In genomic region chr3:9109485-9109884, GRCm38 (mm10) we compare ENCODE assay signal across 24 mouse cellular contexts.
DNase-seq lines count a peak whose midpoint lies in the region; ATAC-seq and TF ChIP-seq lines count a peak whose summit lies in the region.
"Had no signal": no experiment of that assay in that cellular context is flagged by ENCODE, and none has a peak within 500 bp of the region (broad histone marks: within the 10 kb centered on the region; RNA-seq: fewer than 3 reads in every experiment).

No protein-coding gene starts in this region.

- H3K9me3 ChIP-seq in kidney, embryonic 14.5 days (ENCODE audit: control insufficient read depth, low read length), result no peaks in the 10 kb centered on the region
- no peaks in the 10 kb centered on the region for H3K9me3 ChIP-seq in kidney, embryonic 16.5 days (ENCODE audit: low read length)
- no peaks in the 10 kb centered on the region for H3K9me3 ChIP-seq in midbrain, embryonic 10.5 days (replicated peaks)
- no peaks in the 10 kb centered on the region for H3K9me3 ChIP-seq in midbrain, postnatal 0 days (ENCODE audit: low read length)
- H3K9me3 ChIP-seq: embryonic facial prominence, embryonic 12.5 days; forebrain, embryonic 13.5 days; forebrain, embryonic 15.5 days; G1E had no signal

- no peak for TF ChIP-seq CTCF in midbrain, postnatal 0 days (IDR thresholded peaks at IDR 0.05)

- WGBS in kidney, embryonic 14.5 days, result 31% methylated on average over 5 of the region's 5 CpGs
- WGBS in kidney, embryonic 16.5 days, result 39% methylated on average over 5 of the region's 5 CpGs
- 92% methylated on average over 5 of the region's 5 CpGs for whole genome bisulfite sequencing in midbrain, embryonic 10.5 days
- WGBS in midbrain, postnatal 0 days, result 86% methylated on average over 5 of the region's 5 CpGs

- ATAC-seq in kidney, embryonic 14.5 days (ENCODE audit: low FRiP score, low TSS enrichment), result no peak; the same call in 1 of the 2 replicates
- ATAC-seq in kidney, embryonic 16.5 days (ENCODE audit: low FRiP score, low TSS enrichment), result peak; percentile 57
- ATAC-seq in midbrain, postnatal 0 days (ENCODE audit: low FRiP score), result no peak
- ATAC-seq: activated CD4-positive, CD25-positive, alpha-beta regulatory T cell, adult 4 months; CD4-positive, CD25-positive, alpha-beta regulatory T cell, adult 4 months; forebrain, embryonic 13.5 days; forebrain, embryonic 15.5 days had no signal

- peak overlapping the region; percentile 79 for H3K27ac ChIP-seq in kidney, embryonic 14.5 days (ENCODE audit: low read depth, low read length)
- peak overlapping the region; percentile 92 for H3K27ac ChIP-seq in kidney, embryonic 16.5 days (ENCODE audit: low read length)
- H3K27ac ChIP-seq in midbrain, embryonic 10.5 days (replicated peaks), result peak overlapping the region; percentile 33; the same call in 1 of the 2 replicates
- no peak overlapping the region for H3K27ac ChIP-seq in midbrain, postnatal 0 days (ENCODE audit: low read depth, low read length)
- H3K27ac ChIP-seq: embryonic facial prominence, embryonic 12.5 days; forebrain, embryonic 13.5 days; forebrain, embryonic 15.5 days had no signal

- no peaks in the 10 kb centered on the region for H3K36me3 ChIP-seq in kidney, embryonic 14.5 days (ENCODE audit: control insufficient read depth, insufficient read depth, low read length)
- H3K36me3 ChIP-seq in kidney, embryonic 16.5 days (ENCODE audit: insufficient read depth, low read length), result no peaks in the 10 kb centered on the region
- H3K36me3 ChIP-seq in midbrain, embryonic 10.5 days, result no peaks in the 10 kb centered on the region
- no peaks in the 10 kb centered on the region for H3K36me3 ChIP-seq in midbrain, postnatal 0 days (ENCODE audit: insufficient read depth, low read length)
- H3K36me3 ChIP-seq: embryonic facial prominence, embryonic 12.5 days; forebrain, embryonic 15.5 days; G1E had no signal

- no peak for DNase-seq in kidney, adult 9 months
- no peak for DNase-seq in kidney, adult 18-20 months
- no peak for DNase-seq in midbrain, embryonic 10.5 days (ENCODE audit: low spot score)
- no peak for DNase-seq in midbrain, postnatal 0 days (ENCODE audit: low spot score)
- DNase-seq in cerebellum, postnatal 14 days, result no peak
- DNase-seq: adrenal gland, adult 8-10 months; adrenal gland, postnatal 14 days; adrenal gland, postnatal 36 days; cerebellum, adult 11-12 months; cerebellum, adult 2 months; cerebellum, adult 9-10 months; cerebellum, postnatal 10 days; cerebellum, postnatal 36 days; embryo, embryonic 11 days had no signal

- H3K4me1 ChIP-seq in kidney, embryonic 14.5 days (ENCODE audit: control insufficient read depth, insufficient read depth, low read length), result peaks cover 24% of the 10 kb centered on the region; the same call in 1 of the 2 replicates
- H3K4me1 ChIP-seq in kidney, embryonic 16.5 days (ENCODE audit: insufficient read depth, low read length), result peaks cover 25% of the 10 kb centered on the region
- H3K4me1 ChIP-seq in midbrain, embryonic 10.5 days, result peaks cover 21% of the 10 kb centered on the region
- no peaks in the 10 kb centered on the region for H3K4me1 ChIP-seq in midbrain, postnatal 0 days (ENCODE audit: insufficient read depth, low read length)
- H3K4me1 ChIP-seq: embryonic facial prominence, embryonic 12.5 days; forebrain, embryonic 13.5 days; forebrain, embryonic 15.5 days had no signal

- no peak overlapping the region for H3K4me2 ChIP-seq in kidney, embryonic 14.5 days (replicated peaks; ENCODE audit: low read depth, low read length)
- H3K4me2 ChIP-seq in kidney, embryonic 16.5 days (replicated peaks; ENCODE audit: low read depth, low read length), result no peak overlapping the region
- H3K4me2 ChIP-seq in midbrain, postnatal 0 days (ENCODE audit: low read depth, low read length, poor library complexity, severe bottlenecking), result no peak overlapping the region
- H3K4me2 ChIP-seq: embryonic facial prominence, embryonic 12.5 days; forebrain, embryonic 13.5 days; forebrain, embryonic 15.5 days had no signal

- no peaks in the 10 kb centered on the region for H3K27me3 ChIP-seq in kidney, embryonic 14.5 days (ENCODE audit: control insufficient read depth, insufficient read depth, low read length)
- H3K27me3 ChIP-seq in kidney, embryonic 16.5 days (ENCODE audit: insufficient read depth, low read length), result no peaks in the 10 kb centered on the region
- no peaks in the 10 kb centered on the region for H3K27me3 ChIP-seq in midbrain, embryonic 10.5 days (ENCODE audit: low read depth, poor library complexity, severe bottlenecking)
- no peaks in the 10 kb centered on the region for H3K27me3 ChIP-seq in midbrain, postnatal 0 days (ENCODE audit: insufficient read depth, low read length)
- H3K27me3 ChIP-seq: CH12.LX; embryonic facial prominence, embryonic 12.5 days; forebrain, embryonic 13.5 days; forebrain, embryonic 15.5 days; Patski had no signal

- H3K4me3 ChIP-seq in kidney, embryonic 14.5 days (ENCODE audit: low read length), result no peak overlapping the region
- no peak overlapping the region for H3K4me3 ChIP-seq in kidney, embryonic 16.5 days (ENCODE audit: low read length)
- no peak overlapping the region for H3K4me3 ChIP-seq in midbrain, embryonic 10.5 days
- H3K4me3 ChIP-seq in midbrain, postnatal 0 days (ENCODE audit: low read depth, low read length), result no peak overlapping the region
- H3K4me3 ChIP-seq: embryonic facial prominence, embryonic 12.5 days; forebrain, embryonic 13.5 days; forebrain, embryonic 15.5 days had no signal

- no peak overlapping the region for H3K9ac ChIP-seq in kidney, embryonic 14.5 days (ENCODE audit: low read depth, low read length)
- no peak overlapping the region for H3K9ac ChIP-seq in kidney, embryonic 16.5 days (replicated peaks; ENCODE audit: low read length)
- no peak overlapping the region for H3K9ac ChIP-seq in midbrain, postnatal 0 days (replicated peaks; ENCODE audit: low read length, poor library complexity, severe bottlenecking)
- H3K9ac ChIP-seq: embryonic facial prominence, embryonic 12.5 days; forebrain, embryonic 13.5 days; forebrain, embryonic 15.5 days had no signal
